Mouse (Mus musculus): ENCODE data around the gene Cyb5d1.

Cyb5d1 gene

GRCm38 (mm10) chr11:69415668-69416451, 20.4 kb upstream of the Cyb5d1 start:
- DNase-seq, result peak; percentile 73 to 81

GRCm38 (mm10) chr11:69415327-69415667, 19.9 kb upstream of the Cyb5d1 start:
- peak; percentile 85 to 92 for DNase-seq

- peak; percentile 24 to 35 for DNase-seq
Observed at GRCm38 (mm10) chr11:69414421-69415326, 19.2 kb upstream of the Cyb5d1 start.

GRCm38 (mm10) chr11:69413221-69414181, 18.1 kb upstream of the Cyb5d1 start, which contains the start of gene Kdm6b:
Kdm6b (minus strand) TSS chr11:69413675.
- peak; percentile 67 to 79 for DNase-seq

- no peak for DNase-seq
Observed at GRCm38 (mm10) chr11:69412548-69412947, 17.1 kb upstream of the Cyb5d1 start.

GRCm38 (mm10) chr11:69411538-69412203, 16.2 kb upstream of the Cyb5d1 start:
- peak in 1 of 2 experiments; percentile 84 for DNase-seq

GRCm38 (mm10) chr11:69411073-69411535, 15.7 kb upstream of the Cyb5d1 start:
- peak; percentile 95 to 97 for DNase-seq

- peak in 1 of 2 experiments; percentile 73 for DNase-seq
Observed at GRCm38 (mm10) chr11:69410310-69411072, 15.1 kb upstream of the Cyb5d1 start.

- no peak for DNase-seq
Observed at GRCm38 (mm10) chr11:69410045-69410309, 14.5 kb upstream of the Cyb5d1 start.

- peak; percentile 80 to 88 for DNase-seq
Observed at GRCm38 (mm10) chr11:69409378-69410044, 14.1 kb upstream of the Cyb5d1 start.

GRCm38 (mm10) chr11:69408541-69409377, 13.3 kb upstream of the Cyb5d1 start:
- DNase-seq, result peak; percentile 86

- no peak for DNase-seq
Observed at GRCm38 (mm10) chr11:69407724-69408004, 12.2 kb upstream of the Cyb5d1 start.

GRCm38 (mm10) chr11:69406867-69407723, 11.7 kb upstream of the Cyb5d1 start:
- DNase-seq, result no peak

- DNase-seq, result peak in 1 of 2 experiments; percentile 30
Observed at GRCm38 (mm10) chr11:69406282-69406681, 10.9 kb upstream of the Cyb5d1 start.

GRCm38 (mm10) chr11:69405397-69406200, 10.2 kb upstream of the Cyb5d1 start:
- DNase-seq, result no peak

GRCm38 (mm10) chr11:69404595-69405396, 9.4 kb upstream of the Cyb5d1 start:
- DNase-seq, result peak in 1 of 2 experiments; percentile 17
